Mouse (Mus musculus) liver, embryonic 14.5 days (tissue): ENCODE measurements around the gene Car15.

ENCODE experiments used
- CTCF ChIP-seq: IDR thresholded peaks from 2 replicates; pipeline ENCODE4 v1.5.1; 2016; ENCODE audit warnings: antibody characterized with exemption, low read depth, control low read depth
- EP300 ChIP-seq: IDR thresholded peaks from 2 replicates; pipeline ENCODE4 v1.6.1; 2016; ENCODE audit warnings: antibody characterized with exemption, low read depth

- TF ChIP-seq CTCF, result no peak
- no peak for TF ChIP-seq EP300
Observed at GRCm38 (mm10) chr16:17802456-17802838, 35.7 kb downstream of the Car15 start.
